Mouse (Mus musculus) liver, embryonic 12.5 days (tissue): ENCODE data around the gene Wars2. TPM values are rescaled to one million over a fixed set of nuclear protein-coding genes. Genes with fewer than 3 reads are reported as not detected.

ENCODE experiments used
- ATAC-seq: fragments of 200-750 bp; cut with Nextera tagmentation; 2 replicates; pipeline ENCODE4 v1.8.0; 2017; ENCODE audit warnings: moderate number of reproducible peaks, mild to moderate bottlenecking, moderate library complexity
- H3K27ac ChIP-seq: fragments of 300-500 bp; sonication (generic); 2 replicates; pipeline ENCODE4 v1.5.1; 2016; ENCODE audit warnings: mild to moderate bottlenecking
- H3K27me3 ChIP-seq: fragments of 300-500 bp; sonication (generic); replicated peaks from 2 replicates; pipeline ENCODE4 v1.6.1; 2016; ENCODE audit warnings: mild to moderate bottlenecking, moderate library complexity
- H3K36me3 ChIP-seq: fragments of 300-500 bp; sonication (generic); 2 replicates; pipeline ENCODE4 v1.6.1; 2016; ENCODE audit warnings: mild to moderate bottlenecking, moderate library complexity
- H3K4me1 ChIP-seq: fragments of 300-500 bp; sonication (generic); 2 replicates; pipeline ENCODE4 v1.6.1; 2016
- H3K4me2 ChIP-seq: fragments of 300-500 bp; sonication (generic); 2 replicates; pipeline ENCODE4 v1.6.1; 2016; ENCODE audit warnings: mild to moderate bottlenecking, moderate library complexity
- H3K4me3 ChIP-seq: fragments of 300-500 bp; sonication (generic); 2 replicates; pipeline ENCODE4 v1.5.1; 2016; ENCODE audit warnings: mild to moderate bottlenecking, moderate library complexity
- H3K9ac ChIP-seq: fragments of 300-500 bp; sonication (generic); 2 replicates; pipeline ENCODE4 v1.6.1; 2016; ENCODE audit warnings: mild to moderate bottlenecking, moderate library complexity
- H3K9me3 ChIP-seq: fragments of 300-500 bp; sonication (generic); replicated peaks from 2 replicates; pipeline ENCODE4 v1.6.1; 2016; ENCODE audit warnings: mild to moderate bottlenecking, moderate library complexity
- WGBS: fragments of 180-500 bp; shearing (Covaris S2); methylation state at CpG from one replicate; pipeline ENCODE4 v1.1.7; 2016; ENCODE audit not compliant: insufficient replicate concordance; 5-methylcytosine and 5-hydroxymethylcytosine counted together
- polyA plus RNA-seq: library from polyadenylated mRNA; unstranded; fragments of >200 nt; fragmentation: Nextera tagmentation; extraction: Ambion mirVana; gene quantifications from 2 replicates; pipeline ENCODE4 v1.2.1, GENCODE M21; 2016

Wars2 gene
- polyA plus RNA-seq, 1 experiment from 2014 or later = 5.0 TPM

- no peaks in the 10 kb centered on the region for H3K4me1 ChIP-seq
- no peak overlapping the region for H3K27ac ChIP-seq
- no peak for ATAC-seq
- peaks cover 97% of the 10 kb centered on the region for H3K27me3 ChIP-seq
- no peaks in the 10 kb centered on the region for H3K9me3 ChIP-seq
- peak overlapping the region; percentile 5 for H3K4me3 ChIP-seq
- no peaks in the 10 kb centered on the region for H3K36me3 ChIP-seq
- H3K4me2 ChIP-seq = peak overlapping the region; percentile 7; the same call in 1 of the 2 replicates
- H3K9ac ChIP-seq = no peak overlapping the region
- 2% methylated on average over 50 of the region's 50 CpGs for WGBS
Measured at GRCm38 (mm10) chr3:99240811-99241738, 100.2 kb downstream of the Wars2 start.

- H3K9ac ChIP-seq = no peak overlapping the region
- no peak overlapping the region for H3K4me3 ChIP-seq
- WGBS = 7% methylated on average over 8 of the region's 8 CpGs
- H3K27me3 ChIP-seq = peaks cover 100% of the 10 kb centered on the region
- no peaks in the 10 kb centered on the region for H3K36me3 ChIP-seq
- H3K27ac ChIP-seq = no peak overlapping the region
- no peaks in the 10 kb centered on the region for H3K9me3 ChIP-seq
- no peak for ATAC-seq
- no peak overlapping the region for H3K4me2 ChIP-seq
- no peaks in the 10 kb centered on the region for H3K4me1 ChIP-seq
Measured at GRCm38 (mm10) chr3:99242481-99242880, 101.6 kb downstream of the Wars2 start.

DNA sequence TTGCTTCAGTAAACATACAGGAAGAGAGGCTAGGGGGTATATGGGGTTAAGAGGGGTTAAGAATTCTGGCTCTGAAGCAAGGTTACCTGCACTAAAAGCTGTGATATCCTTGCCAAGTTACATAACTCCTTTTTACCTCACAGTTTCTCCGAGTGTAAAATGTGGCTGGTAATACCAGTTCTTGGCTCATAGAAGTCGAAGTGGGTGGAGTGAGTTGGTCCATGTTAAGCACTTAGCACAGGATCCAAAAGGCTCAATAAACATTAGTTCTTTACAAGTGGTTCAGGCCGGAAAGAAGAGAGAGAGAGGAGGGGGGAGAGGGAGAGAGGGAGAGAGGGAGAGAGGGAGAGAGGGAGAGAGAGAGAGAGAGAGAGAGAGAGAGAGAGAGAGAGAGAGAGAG, 104.5 kb downstream of the Wars2 start:
- Histone ChIP-seq H3K4me1 (no peaks in the 10 kb centered on the region), H3K9me3 (no peaks in the 10 kb centered on the region), H3K9ac (no peak overlapping the region), H3K27me3 (peaks cover 100% of the 10 kb centered on the region), H3K36me3 (no peaks in the 10 kb centered on the region), H3K4me2 (no peak overlapping the region), H3K4me3 (no peak overlapping the region), H3K27ac (no peak overlapping the region)
- WGBS = 16% methylated on average over 3 of the region's 3 CpGs
- ATAC-seq = no peak

- 24% methylated on average over 3 of the region's 3 CpGs for WGBS
- no peaks in the 10 kb centered on the region for H3K4me1 ChIP-seq
Measured at GRCm38 (mm10) chr3:99246629-99247028, 105.8 kb downstream of the Wars2 start.

DNA sequence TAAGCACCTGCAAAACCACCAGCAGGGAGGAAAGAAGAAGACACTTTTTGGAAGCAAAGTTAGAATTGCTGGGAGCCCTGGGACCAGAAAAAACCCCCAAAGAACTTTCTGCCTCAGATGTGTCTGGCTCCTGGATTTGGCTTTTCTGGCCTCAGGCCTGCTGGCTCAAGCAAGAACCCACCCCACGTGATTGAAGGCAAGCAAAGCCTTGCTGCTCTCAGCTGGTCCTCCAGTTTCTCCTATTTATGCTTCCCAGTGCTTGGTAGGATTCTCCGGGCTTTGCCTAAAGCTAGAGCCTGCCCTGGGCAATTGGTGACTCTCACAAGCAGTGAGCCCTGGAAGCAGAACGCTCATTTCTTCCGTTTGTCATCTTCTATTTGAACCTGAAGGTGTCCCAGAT, 106.7 kb downstream of the Wars2 start:
- no peaks in the 10 kb centered on the region for H3K36me3 ChIP-seq
- no peak overlapping the region for H3K4me3 ChIP-seq
- no peak overlapping the region for H3K27ac ChIP-seq
- ATAC-seq = no peak
- H3K9ac ChIP-seq = no peak overlapping the region
- H3K27me3 ChIP-seq = peaks cover 100% of the 10 kb centered on the region
- H3K4me1 ChIP-seq = no peaks in the 10 kb centered on the region
- H3K4me2 ChIP-seq = no peak overlapping the region
- WGBS = 8% methylated on average over 4 of the region's 4 CpGs
- no peaks in the 10 kb centered on the region for H3K9me3 ChIP-seq

More at GRCm38 (mm10) chr3:99246629-99247028, 105.8 kb downstream of the Wars2 start:
- Histone ChIP-seq H3K27ac (no peak overlapping the region), H3K4me2 (no peak overlapping the region), H3K27me3 (peaks cover 100% of the 10 kb centered on the region), H3K4me3 (no peak overlapping the region), H3K36me3 (no peaks in the 10 kb centered on the region), H3K9me3 (no peaks in the 10 kb centered on the region), H3K9ac (no peak overlapping the region)
- no peak for ATAC-seq

- Histone ChIP-seq H3K27ac (no peak overlapping the region), H3K9me3 (no peaks in the 10 kb centered on the region), H3K4me2 (no peak overlapping the region), H3K27me3 (peaks cover 100% of the 10 kb centered on the region), H3K9ac (no peak overlapping the region), H3K4me3 (no peak overlapping the region), H3K36me3 (no peaks in the 10 kb centered on the region), H3K4me1 (no peaks in the 10 kb centered on the region)
- WGBS = 4% methylated on average over 28 of the region's 28 CpGs
- no peak for ATAC-seq
Measured at GRCm38 (mm10) chr3:99247996-99248801, 107.3 kb downstream of the Wars2 start.

DNA sequence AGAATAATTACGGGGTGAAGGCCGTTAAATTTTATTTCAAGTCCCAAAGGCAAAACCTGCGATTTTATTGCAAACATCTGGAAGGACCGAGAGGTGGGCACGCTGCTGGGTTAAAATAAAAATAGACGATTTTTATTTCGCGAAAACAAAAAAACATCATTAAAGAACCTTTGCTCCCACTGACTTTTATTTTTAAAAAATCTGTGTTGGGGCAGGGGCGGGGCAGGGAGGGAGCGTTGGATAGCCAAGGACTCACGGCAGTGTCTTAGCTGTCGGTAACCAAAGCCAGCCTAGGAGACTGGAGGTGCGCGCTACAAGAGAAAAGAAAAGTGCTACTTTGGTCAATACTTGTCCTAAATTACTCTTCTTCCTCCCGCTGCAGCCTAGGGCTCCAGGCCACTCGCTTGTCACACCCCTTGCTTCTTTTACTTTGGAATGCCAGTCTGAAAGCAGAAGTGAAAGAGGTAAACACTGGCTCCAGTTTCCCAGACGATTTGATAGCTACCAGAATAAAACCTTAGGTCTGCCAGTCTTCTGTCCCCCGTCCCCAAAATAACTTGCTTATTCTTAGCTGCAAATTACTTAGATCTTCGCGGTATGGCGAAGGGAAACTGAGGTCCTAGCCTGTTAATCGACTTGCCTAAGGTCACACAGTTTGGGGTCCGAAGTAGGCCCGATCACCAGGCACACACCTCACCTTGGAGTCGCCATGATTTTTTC, 108.1 kb downstream of the Wars2 start:
- no peak for ATAC-seq
- H3K27me3 ChIP-seq = peaks cover 100% of the 10 kb centered on the region
- no peak overlapping the region for H3K9ac ChIP-seq
- no peak overlapping the region for H3K4me3 ChIP-seq
- 2% methylated on average over 25 of the region's 25 CpGs for WGBS
- H3K27ac ChIP-seq = no peak overlapping the region
- H3K4me2 ChIP-seq = no peak overlapping the region
- H3K4me1 ChIP-seq = peaks cover 6% of the 10 kb centered on the region; the same call in 1 of the 2 replicates
- H3K9me3 ChIP-seq = no peaks in the 10 kb centered on the region
- no peaks in the 10 kb centered on the region for H3K36me3 ChIP-seq

DNA sequence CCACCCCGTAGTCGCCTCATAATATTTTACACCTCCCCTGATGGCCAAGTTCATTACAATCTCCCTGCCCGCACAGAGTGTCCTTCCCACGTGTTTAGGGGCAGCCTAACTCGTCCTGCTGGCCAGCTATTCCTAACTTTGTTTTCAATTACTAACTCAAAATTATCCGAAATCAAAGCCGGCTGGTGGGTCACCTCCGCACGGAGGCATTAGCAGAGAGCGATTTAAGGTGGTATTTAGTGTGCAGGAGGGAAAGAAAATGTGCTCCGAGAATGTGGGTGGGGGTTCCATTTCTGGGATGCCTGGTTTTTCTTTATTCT, 108.6 kb downstream of the Wars2 start:
- no peak for ATAC-seq
- peaks cover 8% of the 10 kb centered on the region; the same call in 1 of the 2 replicates for H3K4me1 ChIP-seq
- peaks cover 100% of the 10 kb centered on the region for H3K27me3 ChIP-seq
- no peak overlapping the region for H3K27ac ChIP-seq
- no peaks in the 10 kb centered on the region for H3K36me3 ChIP-seq
- WGBS = 2% methylated on average over 11 of the region's 11 CpGs
- no peak overlapping the region for H3K4me2 ChIP-seq
- no peak overlapping the region for H3K9ac ChIP-seq
- no peak overlapping the region for H3K4me3 ChIP-seq
- no peaks in the 10 kb centered on the region for H3K9me3 ChIP-seq

DNA sequence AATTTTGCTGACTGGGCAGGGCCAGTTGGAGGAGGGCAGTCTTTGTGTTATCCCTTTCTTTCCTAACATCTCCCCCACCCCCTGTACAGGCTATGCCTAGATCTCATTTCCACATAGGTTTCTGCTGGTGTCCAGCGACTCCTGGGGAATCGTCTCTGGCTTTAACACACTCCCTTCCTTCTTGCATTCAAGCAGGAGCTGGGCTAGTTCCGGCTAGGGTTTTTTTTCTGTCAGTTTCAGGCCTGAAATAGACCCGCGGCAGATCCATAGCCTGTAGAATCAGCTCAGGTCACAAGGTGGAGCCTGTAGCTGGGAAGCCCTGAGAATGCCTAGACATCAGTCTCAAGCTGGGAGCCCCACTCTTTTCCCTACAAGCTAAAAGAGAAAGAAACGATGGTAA, 109.0 kb downstream of the Wars2 start:
- Histone ChIP-seq H3K4me1 (peaks cover 8% of the 10 kb centered on the region; the same call in 1 of the 2 replicates), H3K9me3 (no peaks in the 10 kb centered on the region), H3K4me3 (no peak overlapping the region), H3K27ac (no peak overlapping the region), H3K9ac (no peak overlapping the region), H3K27me3 (peaks cover 100% of the 10 kb centered on the region), H3K4me2 (no peak overlapping the region), H3K36me3 (no peaks in the 10 kb centered on the region)
- no peak for ATAC-seq
- WGBS = 3% methylated on average over 6 of the region's 6 CpGs

- Histone ChIP-seq H3K4me2 (no peak overlapping the region), H3K4me1 (peaks cover 8% of the 10 kb centered on the region; the same call in 1 of the 2 replicates), H3K4me3 (no peak overlapping the region), H3K27ac (no peak overlapping the region), H3K9me3 (no peaks in the 10 kb centered on the region), H3K27me3 (peaks cover 100% of the 10 kb centered on the region), H3K9ac (no peak overlapping the region), H3K36me3 (no peaks in the 10 kb centered on the region)
- 11% methylated on average over 6 of the region's 6 CpGs for WGBS
- no peak for ATAC-seq
Measured at GRCm38 (mm10) chr3:99251271-99252165, 110.7 kb downstream of the Wars2 start.
